Mouse (Mus musculus) embryonic fibroblast, embryonic 13.5 days (primary cell): Measurements from ENCODE around the gene Zfand6.

ENCODE experiments used
- CTCF ChIP-seq: IDR thresholded peaks from 2 replicates; pipeline ENCODE4 v1.5.1; 2011; ENCODE audit warnings: mild to moderate bottlenecking, control low read depth, low read length, moderate library complexity, borderline replicate concordance; ENCODE audit not compliant: insufficient read depth
- POLR2A ChIP-seq: IDR thresholded peaks from 2 replicates; pipeline ENCODE4 v1.6.1; 2011; ENCODE audit warnings: low read depth, mild to moderate bottlenecking, control low read depth, low read length, moderate library complexity

DNA sequence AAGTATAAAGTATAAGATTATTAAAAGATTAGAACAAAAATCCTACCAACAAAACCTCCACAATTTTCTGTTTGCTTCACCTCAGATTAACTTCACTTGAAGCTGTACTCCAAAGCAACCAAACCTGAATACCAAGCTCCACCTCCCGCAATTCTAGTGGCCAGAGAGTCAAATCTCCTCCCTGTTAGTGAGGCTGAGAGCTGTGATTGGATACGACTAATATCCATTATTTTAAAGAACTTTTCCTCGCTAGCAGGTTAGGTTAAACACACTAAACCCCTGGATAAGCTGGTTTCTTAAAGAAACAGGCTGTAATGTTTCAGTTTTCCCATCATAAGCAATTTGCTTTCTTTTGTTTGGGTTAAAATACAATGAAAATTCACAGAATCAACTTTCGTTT, 10.5 kb downstream of the Zfand6 start:
- peak; percentile 22; the same call in 1 of the 2 replicates for TF ChIP-seq POLR2A
- no peak for TF ChIP-seq CTCF
